Mouse (Mus musculus) C2C12 (cell line): ENCODE results near the gene AB124611.

Experiments used
- CEBPB ChIP-seq: IDR thresholded peaks from one replicate; pipeline ENCODE4 v1.6.1; 2011; ENCODE audit warnings: low read depth, mild to moderate bottlenecking, control low read depth, moderate library complexity
- CTCF ChIP-seq: IDR thresholded peaks from one replicate; pipeline ENCODE4 v1.5.1; 2011; ENCODE audit not compliant: control insufficient read depth, insufficient read depth, insufficient read length
- FOSL1 ChIP-seq: IDR thresholded peaks from one replicate; pipeline ENCODE4 v1.8.0; 2011; ENCODE audit warnings: mild to moderate bottlenecking, low read length; ENCODE audit not compliant: poor library complexity, insufficient read depth, severe bottlenecking
- MAX ChIP-seq: IDR thresholded peaks from one replicate; pipeline ENCODE4 v1.6.1; 2011; ENCODE audit warnings: mild to moderate bottlenecking, control low read depth
- MYOD1 ChIP-seq: IDR thresholded peaks from one replicate; pipeline ENCODE4 v1.6.1; 2011; ENCODE audit warnings: low read depth; ENCODE audit not compliant: control insufficient read depth, insufficient read length
- MYOG ChIP-seq: IDR thresholded peaks from one replicate; pipeline ENCODE4 v1.6.1; 2011; ENCODE audit not compliant: control insufficient read depth, insufficient read length; ENCODE audit errors: extremely low read depth
- USF1 ChIP-seq: IDR thresholded peaks from one replicate; pipeline ENCODE4 v1.6.1; 2011; ENCODE audit warnings: low read depth, mild to moderate bottlenecking, control low read depth, moderate library complexity

DNA sequence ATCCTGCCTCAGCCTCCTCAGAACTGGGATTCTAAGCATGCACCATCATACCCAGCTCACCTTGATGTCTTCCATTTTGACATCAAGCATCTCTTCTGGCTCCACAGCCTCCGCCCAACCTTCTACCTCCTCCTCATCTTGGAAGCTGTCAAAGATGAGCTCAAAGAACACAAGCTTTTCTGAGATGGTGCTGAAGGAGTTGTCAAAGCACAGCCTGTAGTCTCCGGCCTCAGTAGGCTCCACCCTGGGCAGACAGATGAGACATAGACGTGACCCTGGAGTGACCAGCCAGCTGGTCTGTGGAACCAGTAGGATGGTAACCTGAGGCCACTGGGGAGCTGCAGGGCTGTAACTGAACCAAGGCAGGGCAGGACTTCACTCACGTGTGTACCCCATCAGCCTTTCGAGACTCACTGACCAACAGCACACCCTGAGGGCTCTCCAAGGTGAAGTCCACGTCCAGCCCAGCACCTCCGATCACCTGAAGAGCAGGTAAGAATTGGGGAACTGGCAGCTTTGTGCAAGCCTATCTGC is 17.0 kb upstream of the AB124611 start:
- TF ChIP-seq CTCF (no peak), USF1 (no peak), MYOG (no peak), MAX (no peak), CEBPB (no peak), MYOD1 (no peak), FOSL1 (no peak)
